Mouse (Mus musculus): ENCODE results near the gene Unc5b. TPM values are rescaled to one million over a fixed set of nuclear protein-coding genes. Genes with fewer than 3 reads are reported as not detected.

Gene Unc5b
- polyA plus RNA-seq, 1 experiment from 2014 or later: 1.7 TPM

GRCm38 (mm10) chr10:60796474-60796873, 34.9 kb downstream of the Unc5b start:
- Histone ChIP-seq H3K36me3 (ENCODE audit: control insufficient read depth, insufficient read depth, low read length) (no peaks in the 10 kb centered on the region), H3K9ac (replicated peaks; ENCODE audit: low read depth, low read length) (no peak overlapping the region), H3K27me3 (ENCODE audit: control insufficient read depth, insufficient read depth, low read length) (no peaks in the 10 kb centered on the region), H3K4me1 (ENCODE audit: control insufficient read depth, insufficient read depth, low read length) (peaks cover 19% of the 10 kb centered on the region), H3K9me3 (ENCODE audit: control insufficient read depth, low read length) (no peaks in the 10 kb centered on the region), H3K4me3 (ENCODE audit: low read depth, low read length) (no peak overlapping the region), H3K4me2 (ENCODE audit: low read depth, low read length) (no peak overlapping the region), H3K27ac (ENCODE audit: low read depth, low read length) (no peak overlapping the region)
- ATAC-seq (ENCODE audit: low read depth): no peak
- WGBS: 79% methylated on average over 7 of the region's 7 CpGs

GRCm38 (mm10) chr10:60796028-60796427, 35.4 kb downstream of the Unc5b start:
- Histone ChIP-seq H3K27me3 (ENCODE audit: control insufficient read depth, insufficient read depth, low read length) (no peaks in the 10 kb centered on the region), H3K4me2 (ENCODE audit: low read depth, low read length) (no peak overlapping the region), H3K4me1 (ENCODE audit: control insufficient read depth, insufficient read depth, low read length) (peaks cover 15% of the 10 kb centered on the region), H3K27ac (ENCODE audit: low read depth, low read length) (no peak overlapping the region), H3K9ac (replicated peaks; ENCODE audit: low read depth, low read length) (no peak overlapping the region), H3K9me3 (ENCODE audit: control insufficient read depth, low read length) (no peaks in the 10 kb centered on the region), H3K4me3 (ENCODE audit: low read depth, low read length) (no peak overlapping the region), H3K36me3 (ENCODE audit: control insufficient read depth, insufficient read depth, low read length) (no peaks in the 10 kb centered on the region)
- ATAC-seq (ENCODE audit: low read depth): no peak
- 68% methylated on average over 5 of the region's 5 CpGs for WGBS

- WGBS: 36% methylated on average over 8 of the region's 8 CpGs
- Histone ChIP-seq H3K9me3 (ENCODE audit: control insufficient read depth, low read length) (no peaks in the 10 kb centered on the region), H3K4me1 (ENCODE audit: control insufficient read depth, insufficient read depth, low read length) (peaks cover 4% of the 10 kb centered on the region; the same call in 1 of the 2 replicates), H3K27me3 (ENCODE audit: control insufficient read depth, insufficient read depth, low read length) (no peaks in the 10 kb centered on the region), H3K9ac (replicated peaks; ENCODE audit: low read depth, low read length) (no peak overlapping the region), H3K36me3 (ENCODE audit: control insufficient read depth, insufficient read depth, low read length) (no peaks in the 10 kb centered on the region), H3K4me2 (ENCODE audit: low read depth, low read length) (no peak overlapping the region), H3K4me3 (ENCODE audit: low read depth, low read length) (no peak overlapping the region), H3K27ac (ENCODE audit: low read depth, low read length) (no peak overlapping the region)
- ATAC-seq (ENCODE audit: low read depth): no peak
Observed at GRCm38 (mm10) chr10:60794792-60795191, 36.6 kb downstream of the Unc5b start.

- no peak overlapping the region for H3K9ac ChIP-seq (replicated peaks; ENCODE audit: low read depth, low read length)
- H3K36me3 ChIP-seq (ENCODE audit: control insufficient read depth, insufficient read depth, low read length): no peaks in the 10 kb centered on the region
- no peaks in the 10 kb centered on the region for H3K9me3 ChIP-seq (ENCODE audit: control insufficient read depth, low read length)
- H3K27ac ChIP-seq (ENCODE audit: low read depth, low read length): no peak overlapping the region
- WGBS: 16% methylated on average over 11 of the region's 11 CpGs
- no peak overlapping the region for H3K4me2 ChIP-seq (ENCODE audit: low read depth, low read length)
- H3K4me3 ChIP-seq (ENCODE audit: low read depth, low read length): no peak overlapping the region
- ATAC-seq (ENCODE audit: low read depth): 0 out of 2 replicates have a peak, but pooled peaks have one; percentile 18
- no peaks in the 10 kb centered on the region for H3K27me3 ChIP-seq (ENCODE audit: control insufficient read depth, insufficient read depth, low read length)
- 0 out of 2 replicates have a peak, but pooled peaks cover 3% of the 10 kb centered on the region for H3K4me1 ChIP-seq (ENCODE audit: control insufficient read depth, insufficient read depth, low read length)
Observed at GRCm38 (mm10) chr10:60794374-60794773, 37.0 kb downstream of the Unc5b start.

GRCm38 (mm10) chr10:60792841-60793240, 38.5 kb downstream of the Unc5b start:
- Histone ChIP-seq H3K9ac (replicated peaks; ENCODE audit: low read depth, low read length) (no peak overlapping the region), H3K4me1 (ENCODE audit: control insufficient read depth, insufficient read depth, low read length) (0 out of 2 replicates have a peak, but pooled peaks cover 3% of the 10 kb centered on the region), H3K27me3 (ENCODE audit: control insufficient read depth, insufficient read depth, low read length) (no peaks in the 10 kb centered on the region), H3K4me2 (ENCODE audit: low read depth, low read length) (no peak overlapping the region), H3K9me3 (ENCODE audit: control insufficient read depth, low read length) (no peaks in the 10 kb centered on the region), H3K36me3 (ENCODE audit: control insufficient read depth, insufficient read depth, low read length) (no peaks in the 10 kb centered on the region), H3K27ac (ENCODE audit: low read depth, low read length) (no peak overlapping the region), H3K4me3 (ENCODE audit: low read depth, low read length) (no peak overlapping the region)
- WGBS: 11% methylated on average over 11 of the region's 11 CpGs
- ATAC-seq (ENCODE audit: low read depth): no peak

DNA sequence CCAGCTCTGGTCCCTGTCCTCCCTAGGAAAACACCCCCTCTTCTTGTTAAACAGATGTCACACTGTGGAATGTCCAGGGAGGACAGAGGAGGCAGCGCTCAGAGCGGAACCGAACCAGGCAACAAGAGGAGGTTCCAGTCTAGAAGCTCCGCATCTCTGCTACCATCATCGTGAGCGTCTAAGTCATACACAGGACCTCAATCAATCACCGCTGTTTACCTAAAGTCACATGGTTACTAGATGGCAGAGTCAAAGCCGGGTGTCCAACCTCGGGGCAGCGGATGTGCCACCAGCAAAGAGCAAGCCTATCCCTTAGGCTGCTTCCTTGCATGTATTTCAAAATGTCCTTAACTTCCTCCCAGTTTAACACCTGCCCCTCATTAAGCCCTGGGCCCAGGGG, 39.0 kb downstream of the Unc5b start:
- no peaks in the 10 kb centered on the region for H3K36me3 ChIP-seq (ENCODE audit: control insufficient read depth, insufficient read depth, low read length)
- no peak overlapping the region for H3K4me2 ChIP-seq (ENCODE audit: low read depth, low read length)
- no peak overlapping the region for H3K27ac ChIP-seq (ENCODE audit: low read depth, low read length)
- 0 out of 2 replicates have a peak, but pooled peaks cover 3% of the 10 kb centered on the region for H3K4me1 ChIP-seq (ENCODE audit: control insufficient read depth, insufficient read depth, low read length)
- WGBS: 34% methylated on average over 10 of the region's 10 CpGs
- no peak for ATAC-seq (ENCODE audit: low read depth)
- H3K9ac ChIP-seq (replicated peaks; ENCODE audit: low read depth, low read length): no peak overlapping the region
- H3K9me3 ChIP-seq (ENCODE audit: control insufficient read depth, low read length): no peaks in the 10 kb centered on the region
- H3K27me3 ChIP-seq (ENCODE audit: control insufficient read depth, insufficient read depth, low read length): no peaks in the 10 kb centered on the region
- no peak overlapping the region for H3K4me3 ChIP-seq (ENCODE audit: low read depth, low read length)

- Histone ChIP-seq H3K27me3 (ENCODE audit: control insufficient read depth, insufficient read depth, low read length) (no peaks in the 10 kb centered on the region), H3K9me3 (ENCODE audit: control insufficient read depth, low read length) (no peaks in the 10 kb centered on the region), H3K9ac (replicated peaks; ENCODE audit: low read depth, low read length) (no peak overlapping the region), H3K4me1 (ENCODE audit: control insufficient read depth, insufficient read depth, low read length) (0 out of 2 replicates have a peak, but pooled peaks cover 3% of the 10 kb centered on the region), H3K36me3 (ENCODE audit: control insufficient read depth, insufficient read depth, low read length) (no peaks in the 10 kb centered on the region), H3K27ac (ENCODE audit: low read depth, low read length) (no peak overlapping the region), H3K4me3 (ENCODE audit: low read depth, low read length) (no peak overlapping the region), H3K4me2 (ENCODE audit: low read depth, low read length) (no peak overlapping the region)
- ATAC-seq (ENCODE audit: low read depth): no peak
- 89% methylated on average over 6 of the region's 6 CpGs for WGBS
Observed at GRCm38 (mm10) chr10:60790912-60791311, 40.5 kb downstream of the Unc5b start.

GRCm38 (mm10) chr10:60787303-60788074, 43.9 kb downstream of the Unc5b start:
- H3K9ac ChIP-seq (replicated peaks; ENCODE audit: low read depth, low read length): no peak overlapping the region
- H3K27ac ChIP-seq (ENCODE audit: low read depth, low read length): no peak overlapping the region
- no peaks in the 10 kb centered on the region for H3K27me3 ChIP-seq (ENCODE audit: control insufficient read depth, insufficient read depth, low read length)
- peak; percentile 75 for ATAC-seq (ENCODE audit: low read depth)
- WGBS: 44% methylated on average over 16 of the region's 16 CpGs
- H3K4me3 ChIP-seq (ENCODE audit: low read depth, low read length): no peak overlapping the region
- no peak overlapping the region for H3K4me2 ChIP-seq (ENCODE audit: low read depth, low read length)
- no peaks in the 10 kb centered on the region for H3K4me1 ChIP-seq (ENCODE audit: control insufficient read depth, insufficient read depth, low read length)
- H3K9me3 ChIP-seq (ENCODE audit: control insufficient read depth, low read length): no peaks in the 10 kb centered on the region
- H3K36me3 ChIP-seq (ENCODE audit: control insufficient read depth, insufficient read depth, low read length): no peaks in the 10 kb centered on the region

DNA sequence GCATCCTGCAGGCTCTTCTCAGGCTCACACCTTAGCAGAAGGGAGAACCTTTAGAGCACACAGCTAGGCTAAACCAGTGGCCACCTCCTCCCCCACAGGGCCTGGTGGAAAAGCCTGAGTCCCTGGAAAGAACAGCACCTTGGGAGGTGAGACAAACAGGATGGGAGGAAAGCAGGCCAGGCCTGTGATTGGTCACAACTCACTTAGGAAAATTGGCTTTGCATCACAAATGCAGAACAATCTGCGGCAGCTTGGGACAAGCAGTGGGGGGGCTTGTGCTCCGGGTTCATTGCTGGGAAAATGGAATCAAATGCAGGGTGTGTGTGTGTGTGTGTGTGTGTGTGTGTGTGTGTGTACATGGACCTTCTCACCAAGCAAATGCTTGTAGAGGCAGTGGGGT, 47.8 kb downstream of the Unc5b start:
- WGBS: 22% methylated on average over 2 of the region's 2 CpGs
- ATAC-seq (ENCODE audit: low read depth): no peak
- Histone ChIP-seq H3K9ac (replicated peaks; ENCODE audit: low read depth, low read length) (no peak overlapping the region), H3K27me3 (ENCODE audit: control insufficient read depth, insufficient read depth, low read length) (no peaks in the 10 kb centered on the region), H3K4me2 (ENCODE audit: low read depth, low read length) (no peak overlapping the region), H3K36me3 (ENCODE audit: control insufficient read depth, insufficient read depth, low read length) (no peaks in the 10 kb centered on the region), H3K4me3 (ENCODE audit: low read depth, low read length) (no peak overlapping the region), H3K9me3 (ENCODE audit: control insufficient read depth, low read length) (no peaks in the 10 kb centered on the region), H3K4me1 (ENCODE audit: control insufficient read depth, insufficient read depth, low read length) (0 out of 2 replicates have a peak, but pooled peaks cover 2% of the 10 kb centered on the region), H3K27ac (ENCODE audit: low read depth, low read length) (no peak overlapping the region)
